8 mouse cellular contexts compared by ENCODE assay signal in the genomic region with DNA sequence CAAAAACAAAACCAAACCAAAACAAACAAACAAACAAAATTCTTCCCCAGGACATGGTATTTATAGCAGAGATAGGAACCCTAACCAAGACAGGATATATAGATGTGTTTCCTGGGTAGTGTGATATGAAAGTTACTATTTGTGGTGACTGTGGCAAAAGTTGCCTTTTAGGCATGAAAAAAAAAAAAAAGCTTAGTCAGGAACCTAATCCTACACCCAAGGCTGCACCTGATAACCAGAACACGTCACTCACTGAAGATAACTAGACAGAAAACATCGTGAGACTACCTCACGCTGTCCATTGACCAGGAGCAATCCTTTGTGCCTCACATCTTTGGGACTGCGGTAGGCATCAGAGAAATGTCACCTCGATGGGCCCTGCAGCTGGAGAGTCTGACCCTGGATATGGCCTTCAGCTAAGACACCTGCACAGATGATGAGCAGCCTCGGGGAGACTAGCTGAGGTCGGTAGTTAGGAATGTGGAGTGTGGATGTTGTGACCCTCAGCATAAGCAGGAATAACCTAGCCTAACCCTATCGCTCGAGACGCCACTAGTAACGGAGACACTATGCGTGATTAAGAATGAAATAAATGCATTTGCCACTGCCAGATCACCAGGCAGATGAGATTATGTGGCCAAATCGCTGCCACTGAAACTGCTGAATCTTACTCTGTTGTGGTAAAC. TPM values are rescaled to one million over a fixed set of nuclear protein-coding genes. Genes with fewer than 3 reads are reported as not detected.
DNase-seq lines count a peak whose midpoint lies in the region; ATAC-seq and TF ChIP-seq lines count a peak whose summit lies in the region.

TSS of gene Oasl2 (plus strand) at position 249 of the 686 bp plus-strand sequence.

- no peaks in the 10 kb centered on the region for H3K9me3 ChIP-seq in lung, embryonic 14.5 days (ENCODE audit: low read depth, low read length)
- no peaks in the 10 kb centered on the region for H3K9me3 ChIP-seq in hindbrain, embryonic 11.5 days (ENCODE audit: control insufficient read depth, low read length)

- H3K4me2 ChIP-seq in lung, embryonic 14.5 days, result peak within 1 kb of the TSS; percentile 47
- H3K4me2 ChIP-seq in hindbrain, embryonic 11.5 days (replicated peaks; ENCODE audit: low read depth, low read length), result no peak within 1 kb of the TSS

- peak within 1 kb of the TSS; percentile 19 for H3K4me3 ChIP-seq in lung, embryonic 14.5 days (ENCODE audit: low read depth, low read length)
- H3K4me3 ChIP-seq in hindbrain, embryonic 11.5 days (ENCODE audit: low read depth, low read length), result no peak within 1 kb of the TSS

- H3K36me3 ChIP-seq in lung, embryonic 14.5 days (ENCODE audit: insufficient read depth), result no peaks in the 10 kb centered on the region
- H3K36me3 ChIP-seq in hindbrain, embryonic 11.5 days (ENCODE audit: control insufficient read depth, insufficient read depth, low read length), result no peaks in the 10 kb centered on the region

- 0 out of 2 replicates have a peak within 1 kb of the TSS, but pooled peaks have one; percentile 11 for H3K9ac ChIP-seq in lung, embryonic 14.5 days
- H3K9ac ChIP-seq in hindbrain, embryonic 11.5 days (ENCODE audit: low read depth, low read length), result no peak within 1 kb of the TSS

- no peaks in the 10 kb centered on the region for H3K27me3 ChIP-seq in lung, embryonic 14.5 days (ENCODE audit: insufficient read depth, low read length)
- no peaks in the 10 kb centered on the region for H3K27me3 ChIP-seq in hindbrain, embryonic 11.5 days (ENCODE audit: control insufficient read depth, insufficient read depth, low read length)

- WGBS in lung, embryonic 14.5 days, result 55% methylated on average over 13 of the region's 13 CpGs
- WGBS in hindbrain, embryonic 11.5 days, result 70% methylated on average over 13 of the region's 13 CpGs

- no peaks in the 10 kb centered on the region for H3K4me1 ChIP-seq in lung, embryonic 14.5 days (ENCODE audit: insufficient read depth)
- H3K4me1 ChIP-seq in hindbrain, embryonic 11.5 days (replicated peaks; ENCODE audit: control insufficient read depth, insufficient read depth, low read length), result no peaks in the 10 kb centered on the region; the same call in 1 of the 2 replicates

- no peak within 1 kb of the TSS for H3K27ac ChIP-seq in lung, embryonic 14.5 days (ENCODE audit: low read depth)
- H3K27ac ChIP-seq in hindbrain, embryonic 11.5 days (ENCODE audit: low read depth, low read length), result no peak within 1 kb of the TSS

- ATAC-seq in lung, embryonic 14.5 days (ENCODE audit: insufficient read depth), result no peak
- peak; percentile 60 for ATAC-seq in common myeloid progenitor, adult 5-6 weeks (replicated peaks; ENCODE audit: low read depth, poor library complexity, severe bottlenecking)
- ATAC-seq in hindbrain, embryonic 11.5 days (ENCODE audit: low FRiP score), result no peak
- peak; percentile 74 for ATAC-seq in megakaryocyte progenitor cell, adult 5-6 weeks (replicated peaks; ENCODE audit: poor library complexity)

- DNase-seq in lung, embryonic 14.5 days, result no peak
- DNase-seq in lung, adult 18-20 months, result no peak
- DNase-seq in hindbrain, embryonic 11.5 days (ENCODE audit: low spot score), result peak; percentile 3
- DNase-seq in right cerebral cortex, postnatal 25 days, result no peak
- DNase-seq in kidney, postnatal 14 days, result no peak
- no peak for DNase-seq in left cerebral cortex, adult 18-20 months (ENCODE audit: low spot score in 2 of 2)

- TF ChIP-seq CTCF in lung, embryonic 14.5 days (IDR thresholded peaks at IDR 0.05; ENCODE audit: low read depth), result no peak

RNA-seq across cellular contexts. Expression of gene Oasl2, which starts in this region (rescaled TPM):
- polyA plus RNA-seq in lung, embryonic 14.5 days (2014; fragmentation: Nextera tagmentation; extraction: Ambion mirVana), result 2.8 and 4.5 TPM in 2 replicates
- 9.4 and 10.8 TPM in 2 replicates for total RNA-seq in common myeloid progenitor, adult 5-6 weeks (2017)
- polyA plus RNA-seq in hindbrain, embryonic 11.5 days (2014; fragmentation: Nextera tagmentation; extraction: Ambion mirVana), result 0.92 and 1.5 TPM in 2 replicates
- total RNA-seq in megakaryocyte progenitor cell, adult 5-6 weeks (2015), result 2.9 and 10.3 TPM in 2 replicates
- total RNA-seq in megakaryocyte progenitor cell, adult 5-6 weeks (2017), result 2.5 and 5.6 TPM in 2 replicates
- total RNA-seq in left cerebral cortex, adult 18-20 months (2021), result 1 to 10 TPM; 1.8 to 2.3 TPM

Comparison
In these comparisons a context has a peak if more than half of its experiments do, and no peak if none do; other contexts are left out.
1. ATAC-seq: peak in common myeloid progenitor, adult 5-6 weeks (single experiment) and megakaryocyte progenitor cell, adult 5-6 weeks (single experiment); none in lung, embryonic 14.5 days (single experiment) and hindbrain, embryonic 11.5 days (single experiment).